ENCODE assay signal across 11 mouse cellular contexts in genomic region chr3:5090108-5090869, GRCm38 (mm10).
DNase-seq lines count a peak whose midpoint lies in the region; ATAC-seq and TF ChIP-seq lines count a peak whose summit lies in the region.
"Had no signal": no experiment of that assay in that cellular context is flagged by ENCODE, and none has a peak within 500 bp of the region (broad histone marks: within the 10 kb centered on the region; RNA-seq: fewer than 3 reads in every experiment).

No protein-coding gene starts in this region.

- H3K4me2 ChIP-seq in hindbrain, postnatal 0 days (ENCODE audit: low read depth, low read length): no peak overlapping the region
- H3K4me2 ChIP-seq in midbrain, embryonic 16.5 days (ENCODE audit: low read length): no peak overlapping the region
- H3K4me2 ChIP-seq in intestine, embryonic 16.5 days (ENCODE audit: low read depth, low read length): peak overlapping the region; percentile 23
- no peak overlapping the region for H3K4me2 ChIP-seq in liver, embryonic 11.5 days

- no peaks in the 10 kb centered on the region for H3K27me3 ChIP-seq in hindbrain, postnatal 0 days (ENCODE audit: insufficient read depth, low read length)
- no peaks in the 10 kb centered on the region for H3K27me3 ChIP-seq in hindbrain, embryonic 10.5 days (ENCODE audit: insufficient read depth, poor library complexity, severe bottlenecking)
- no peaks in the 10 kb centered on the region for H3K27me3 ChIP-seq in midbrain, embryonic 16.5 days (ENCODE audit: control insufficient read depth, insufficient read depth, low read depth, low read length)
- H3K27me3 ChIP-seq in midbrain, embryonic 10.5 days (ENCODE audit: low read depth, poor library complexity, severe bottlenecking): no peaks in the 10 kb centered on the region
- H3K27me3 ChIP-seq in intestine, embryonic 16.5 days (replicated peaks; ENCODE audit: control insufficient read depth, insufficient read depth, low read length): no peaks in the 10 kb centered on the region
- no peaks in the 10 kb centered on the region for H3K27me3 ChIP-seq in liver, embryonic 11.5 days (replicated peaks; ENCODE audit: control insufficient read depth, insufficient read depth, low read length)

- no peaks in the 10 kb centered on the region for H3K36me3 ChIP-seq in hindbrain, postnatal 0 days (ENCODE audit: insufficient read depth, low read length)
- no peaks in the 10 kb centered on the region for H3K36me3 ChIP-seq in hindbrain, embryonic 10.5 days
- no peaks in the 10 kb centered on the region for H3K36me3 ChIP-seq in midbrain, embryonic 16.5 days (ENCODE audit: control insufficient read depth, insufficient read depth, low read length)
- no peaks in the 10 kb centered on the region for H3K36me3 ChIP-seq in midbrain, embryonic 10.5 days
- H3K36me3 ChIP-seq in intestine, embryonic 16.5 days (ENCODE audit: control insufficient read depth, insufficient read depth, low read length): no peaks in the 10 kb centered on the region
- no peaks in the 10 kb centered on the region for H3K36me3 ChIP-seq in liver, embryonic 11.5 days (ENCODE audit: control insufficient read depth, insufficient read depth, low read length)
- H3K36me3 ChIP-seq: G1E had no signal

- H3K4me1 ChIP-seq in hindbrain, postnatal 0 days (ENCODE audit: insufficient read depth, low read length): no peaks in the 10 kb centered on the region
- no peaks in the 10 kb centered on the region for H3K4me1 ChIP-seq in hindbrain, embryonic 10.5 days (replicated peaks)
- no peaks in the 10 kb centered on the region for H3K4me1 ChIP-seq in midbrain, embryonic 16.5 days (ENCODE audit: control insufficient read depth, insufficient read depth, low read length)
- no peaks in the 10 kb centered on the region for H3K4me1 ChIP-seq in midbrain, embryonic 10.5 days
- no peaks in the 10 kb centered on the region; the same call in 1 of the 2 replicates for H3K4me1 ChIP-seq in intestine, embryonic 16.5 days (ENCODE audit: control insufficient read depth, insufficient read depth, low read length)
- no peaks in the 10 kb centered on the region for H3K4me1 ChIP-seq in liver, embryonic 11.5 days (replicated peaks; ENCODE audit: control insufficient read depth, insufficient read depth, low read length)

- no peak overlapping the region for H3K4me3 ChIP-seq in hindbrain, postnatal 0 days (ENCODE audit: low read length)
- no peak overlapping the region for H3K4me3 ChIP-seq in hindbrain, embryonic 10.5 days
- no peak overlapping the region for H3K4me3 ChIP-seq in midbrain, embryonic 16.5 days (ENCODE audit: low read depth, low read length)
- H3K4me3 ChIP-seq in midbrain, embryonic 10.5 days: no peak overlapping the region
- H3K4me3 ChIP-seq in intestine, embryonic 16.5 days (ENCODE audit: low read length): peak overlapping the region; percentile 25
- no peak overlapping the region for H3K4me3 ChIP-seq in liver, embryonic 11.5 days (ENCODE audit: low read depth, low read length)

- H3K9ac ChIP-seq in hindbrain, postnatal 0 days (replicated peaks; ENCODE audit: low read length): no peak overlapping the region
- no peak overlapping the region for H3K9ac ChIP-seq in midbrain, embryonic 16.5 days (ENCODE audit: low read depth, low read length)
- H3K9ac ChIP-seq in intestine, embryonic 16.5 days (ENCODE audit: low read depth, low read length): no peak overlapping the region
- H3K9ac ChIP-seq in liver, embryonic 11.5 days (ENCODE audit: low read depth, low read length): no peak overlapping the region

- no peak overlapping the region for H3K27ac ChIP-seq in hindbrain, postnatal 0 days
- H3K27ac ChIP-seq in hindbrain, embryonic 10.5 days: no peak overlapping the region
- no peak overlapping the region for H3K27ac ChIP-seq in midbrain, embryonic 16.5 days (ENCODE audit: low read length)
- no peak overlapping the region for H3K27ac ChIP-seq in midbrain, embryonic 10.5 days (replicated peaks)
- no peak overlapping the region for H3K27ac ChIP-seq in intestine, embryonic 16.5 days (ENCODE audit: low read length)
- H3K27ac ChIP-seq in liver, embryonic 11.5 days (ENCODE audit: low read depth, low read length): no peak overlapping the region
- H3K27ac ChIP-seq: macrophage had no signal

- peak; percentile 3 for DNase-seq in hindbrain, postnatal 0 days (ENCODE audit: low spot score)
- no peak for DNase-seq in hindbrain, embryonic 10.5 days (ENCODE audit: low spot score)
- DNase-seq in midbrain, embryonic 10.5 days (ENCODE audit: low spot score): no peak
- peak; percentile 2 for DNase-seq in yolk sac, embryonic 10.5 days (ENCODE audit: low spot score)
- no peak for DNase-seq in heart, adult 9 months (ENCODE audit: low spot score in 2 of 2)
- DNase-seq in liver, embryonic 11.5 days (ENCODE audit: low spot score): no peak
- DNase-seq: kidney, adult 2 months had no signal

- TF ChIP-seq CTCF in hindbrain, postnatal 0 days (IDR thresholded peaks at IDR 0.05; ENCODE audit: low read depth): no peak

- H3K9me3 ChIP-seq in hindbrain, postnatal 0 days (ENCODE audit: low read length): no peaks in the 10 kb centered on the region
- H3K9me3 ChIP-seq in hindbrain, embryonic 10.5 days: no peaks in the 10 kb centered on the region
- H3K9me3 ChIP-seq in midbrain, embryonic 16.5 days (replicated peaks; ENCODE audit: control insufficient read depth, low read length, poor library complexity, severe bottlenecking): no peaks in the 10 kb centered on the region
- H3K9me3 ChIP-seq in midbrain, embryonic 10.5 days (replicated peaks): no peaks in the 10 kb centered on the region
- H3K9me3 ChIP-seq in intestine, embryonic 16.5 days (ENCODE audit: control insufficient read depth, low read length): no peaks in the 10 kb centered on the region
- H3K9me3 ChIP-seq in liver, embryonic 11.5 days (ENCODE audit: control insufficient read depth, low read length): no peaks in the 10 kb centered on the region
- H3K9me3 ChIP-seq: G1E had no signal

- ATAC-seq in hindbrain, postnatal 0 days: peak; percentile 43; the same call in 1 of the 2 replicates
- ATAC-seq in midbrain, embryonic 16.5 days: peak; percentile 56
- ATAC-seq in intestine, embryonic 16.5 days: peak; percentile 75
- ATAC-seq in liver, embryonic 11.5 days (replicated peaks; ENCODE audit: low FRiP score): no peak

- WGBS in hindbrain, postnatal 0 days: 71% methylated on average over 13 of the region's 13 CpGs
- 87% methylated on average over 13 of the region's 13 CpGs for WGBS in hindbrain, embryonic 10.5 days
- 69% methylated on average over 13 of the region's 13 CpGs for WGBS in midbrain, embryonic 16.5 days
- WGBS in midbrain, embryonic 10.5 days: 88% methylated on average over 13 of the region's 13 CpGs
- 52% methylated on average over 13 of the region's 13 CpGs for WGBS in intestine, embryonic 16.5 days
- 75% methylated on average over 13 of the region's 13 CpGs for WGBS in liver, embryonic 11.5 days

Comparison
In these comparisons a context has a peak if more than half of its experiments do, and no peak if none do; other contexts are left out.
1. DNase-seq: peak in hindbrain, postnatal 0 days (single experiment) and yolk sac, embryonic 10.5 days (single experiment); none in hindbrain, embryonic 10.5 days (single experiment), midbrain, embryonic 10.5 days (single experiment), heart, adult 9 months (0 of 2) and liver, embryonic 11.5 days (single experiment).